Mouse (Mus musculus): ENCODE measurements around the gene F5.

DNA sequence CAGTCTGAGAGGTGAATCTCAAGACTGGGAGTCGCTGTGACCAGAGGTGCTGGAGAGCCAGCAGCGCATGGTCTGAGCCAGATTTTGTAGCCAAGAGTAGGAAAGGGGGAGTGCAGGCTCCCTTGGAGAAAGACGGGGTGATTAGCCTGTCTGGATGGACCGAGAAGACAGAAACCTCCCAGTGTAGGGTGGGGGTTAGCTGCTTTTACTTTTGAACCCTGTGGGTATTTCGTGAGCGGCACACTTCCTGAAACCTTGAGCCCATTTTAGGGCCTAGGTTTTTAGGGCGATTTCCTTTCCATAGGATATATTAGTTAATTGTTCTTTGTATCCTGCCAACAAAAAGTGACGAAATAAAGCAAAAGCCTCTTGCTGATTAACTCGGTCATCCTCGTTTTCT lies 96.3 kb downstream of the F5 start:
- TF ChIP-seq FLI1 (IDR thresholded peaks at IDR 0.05; ENCODE audit: low read length) (no peak), GATA1 (IDR thresholded peaks at IDR 0.05; ENCODE audit: borderline replicate concordance, low read length) (no peak)
